Mouse (Mus musculus): ENCODE measurements at regions not wholly inside any gene's neighbourhood (a gene's known extent, or its start where the extent isn't known, plus 50 kb on each side); places are given as distances from the start of the nearest gene placed in this dataset.

DNA sequence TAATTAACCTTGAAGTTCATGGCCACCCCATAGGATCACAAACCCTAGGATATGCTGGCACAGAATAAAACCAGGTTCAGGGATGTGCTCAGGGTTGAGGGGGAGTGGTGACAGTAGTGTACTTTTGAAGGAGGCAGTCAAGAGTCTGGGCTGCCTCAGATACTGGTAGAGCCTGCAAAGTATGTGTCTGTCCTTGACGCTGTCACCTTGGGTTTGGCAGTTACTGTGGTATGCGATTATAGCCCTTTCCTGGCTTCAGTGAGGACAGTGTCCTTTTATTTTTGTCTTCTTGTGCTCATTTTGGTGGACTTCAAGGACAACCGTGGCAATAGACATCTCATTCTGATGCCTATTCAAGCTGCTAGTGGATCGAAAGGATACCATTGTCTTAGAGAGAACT is 268.1 kb downstream of the Rnd3 start:
- no peak overlapping the region for H3K4me3 ChIP-seq (replicated peaks; ENCODE audit: extremely low read depth, low read depth, low read length)
- DNase-seq: no peak
- 90% methylated on average over 4 of the region's 4 CpGs for WGBS
- no peak for TF ChIP-seq CTCF (IDR thresholded peaks at IDR 0.05; ENCODE audit: insufficient read depth, low read length)
- TF ChIP-seq POLR2A (IDR thresholded peaks at IDR 0.05; ENCODE audit: borderline replicate concordance, extremely low read depth, low read depth, low read length): no peak
- H3K4me1 ChIP-seq (ENCODE audit: control insufficient read depth, insufficient read depth, low read length): peaks cover 3% of the 10 kb centered on the region; the same call in 1 of the 2 replicates

- 55% methylated on average over 17 of the region's 17 CpGs for WGBS
- no peak for TF ChIP-seq CTCF (IDR thresholded peaks at IDR 0.05; ENCODE audit: insufficient read depth, low read length)
- no peak for TF ChIP-seq POLR2A (IDR thresholded peaks at IDR 0.05; ENCODE audit: borderline replicate concordance, extremely low read depth, low read depth, low read length)
- H3K4me3 ChIP-seq (replicated peaks; ENCODE audit: extremely low read depth, low read depth, low read length): no peak overlapping the region
- H3K4me1 ChIP-seq (ENCODE audit: control insufficient read depth, insufficient read depth, low read length): peaks cover 3% of the 10 kb centered on the region; the same call in 1 of the 2 replicates
- DNase-seq: peak; percentile 54
Measured at GRCm38 (mm10) chr2:50877716-50878115, 271.2 kb downstream of the Rnd3 start.

GRCm38 (mm10) chr2:50875072-50875471 is 273.8 kb downstream of the Rnd3 start:
- H3K4me3 ChIP-seq (replicated peaks; ENCODE audit: extremely low read depth, low read depth, low read length): no peak overlapping the region
- DNase-seq: no peak
- TF ChIP-seq CTCF (IDR thresholded peaks at IDR 0.05; ENCODE audit: insufficient read depth, low read length) (no peak), POLR2A (IDR thresholded peaks at IDR 0.05; ENCODE audit: borderline replicate concordance, extremely low read depth, low read depth, low read length) (no peak)
- H3K4me1 ChIP-seq (ENCODE audit: control insufficient read depth, insufficient read depth, low read length): 0 out of 2 replicates have a peak, but pooled peaks cover 3% of the 10 kb centered on the region
- WGBS: 83% methylated on average over 6 of the region's 6 CpGs

DNA sequence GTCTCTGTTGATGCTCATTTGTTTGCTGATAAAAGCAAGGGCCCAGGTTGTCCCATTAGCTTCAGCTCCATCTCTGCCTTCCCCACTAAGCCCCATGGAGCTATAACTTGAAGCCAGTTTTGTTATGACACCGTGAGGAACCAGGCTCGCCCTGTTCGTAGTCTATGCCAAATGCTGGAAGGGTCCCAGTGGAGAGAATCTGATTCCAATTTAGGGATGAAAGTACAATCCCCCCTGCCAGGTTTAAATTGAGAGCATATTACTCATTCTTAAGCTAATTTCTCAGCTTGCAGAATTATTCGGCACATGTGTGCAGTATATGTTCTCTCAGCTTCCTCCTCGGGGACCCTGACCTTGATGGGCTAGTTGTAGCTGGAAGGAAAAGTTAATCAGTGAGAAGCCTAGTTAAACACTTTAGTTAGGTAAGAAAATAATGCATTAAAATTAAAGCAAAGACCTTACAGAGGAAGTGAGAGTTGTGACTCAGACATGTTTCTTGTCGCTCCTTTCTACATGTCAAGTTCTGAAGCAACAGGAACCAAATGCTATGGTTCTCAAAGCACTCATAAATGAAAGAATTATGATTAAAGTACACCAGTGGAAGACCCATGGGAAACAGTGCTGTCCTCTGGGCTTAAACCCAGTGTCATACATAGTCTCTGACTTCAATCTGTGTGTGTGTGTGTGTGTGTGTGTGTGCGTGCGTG is 295.2 kb downstream of the Rnd3 start:
- no peak for DNase-seq
- no peak for TF ChIP-seq POLR2A (IDR thresholded peaks at IDR 0.05; ENCODE audit: borderline replicate concordance, extremely low read depth, low read depth, low read length)
- no peak for TF ChIP-seq CTCF (IDR thresholded peaks at IDR 0.05; ENCODE audit: insufficient read depth, low read length)
- H3K4me1 ChIP-seq (ENCODE audit: control insufficient read depth, insufficient read depth, low read length): no peaks in the 10 kb centered on the region
- H3K4me3 ChIP-seq (replicated peaks; ENCODE audit: extremely low read depth, low read depth, low read length): no peak overlapping the region
- WGBS: 88% methylated on average over 8 of the region's 8 CpGs

DNA sequence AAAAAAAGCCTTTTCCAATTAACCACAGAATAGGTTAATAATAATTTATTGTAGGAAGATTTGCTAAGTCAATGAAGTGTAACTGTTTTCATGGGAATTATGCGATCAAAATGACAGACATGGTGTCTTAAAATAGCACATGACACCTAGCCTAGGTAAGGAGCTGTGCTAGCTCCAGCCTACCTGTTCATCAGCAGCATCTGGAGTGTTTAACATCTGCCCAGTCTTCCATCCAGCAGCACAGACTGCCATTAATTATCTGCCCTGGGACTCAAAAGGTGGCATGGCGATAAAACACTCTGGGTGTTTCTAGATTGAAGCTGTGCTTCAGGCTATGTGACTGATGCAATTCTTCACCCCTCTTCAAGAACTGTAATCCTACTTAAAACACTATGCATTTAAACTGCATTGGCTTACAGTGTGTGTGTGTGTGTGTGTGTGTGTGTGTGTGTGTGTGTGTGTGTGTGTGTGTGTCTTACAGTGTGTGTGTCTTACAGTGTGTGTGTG is 296.4 kb downstream of the Rnd3 start:
- no peak for DNase-seq
- no peak overlapping the region for H3K4me3 ChIP-seq (replicated peaks; ENCODE audit: extremely low read depth, low read depth, low read length)
- TF ChIP-seq CTCF (IDR thresholded peaks at IDR 0.05; ENCODE audit: insufficient read depth, low read length) (no peak), POLR2A (IDR thresholded peaks at IDR 0.05; ENCODE audit: borderline replicate concordance, extremely low read depth, low read depth, low read length) (no peak)
- WGBS: 94% methylated on average over 2 of the region's 2 CpGs
- no peaks in the 10 kb centered on the region for H3K4me1 ChIP-seq (ENCODE audit: control insufficient read depth, insufficient read depth, low read length)

GRCm38 (mm10) chr2:50850071-50850470 is 298.8 kb downstream of the Rnd3 start:
- DNase-seq: no peak
- WGBS: 80% methylated on average over 3 of the region's 3 CpGs
- no peaks in the 10 kb centered on the region for H3K4me1 ChIP-seq (ENCODE audit: control insufficient read depth, insufficient read depth, low read length)

DNA sequence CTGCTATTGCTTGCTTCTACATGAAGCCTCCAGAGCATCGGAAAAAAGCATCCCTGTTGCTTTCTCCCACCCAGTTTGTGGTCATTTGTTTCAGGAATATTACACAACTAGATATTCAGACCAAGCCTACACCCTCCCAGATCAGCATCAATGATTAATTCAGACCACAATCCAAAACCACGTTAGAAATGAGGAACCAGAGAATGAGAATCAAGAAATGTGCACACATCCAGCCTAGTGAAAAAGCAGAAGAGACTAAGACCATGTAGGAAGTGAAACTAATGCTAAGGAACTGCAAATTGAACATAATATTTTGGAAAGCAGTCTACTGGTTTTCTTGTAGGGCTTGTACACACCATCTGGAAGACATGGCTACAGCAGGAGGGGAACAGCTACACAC is 307.0 kb downstream of the Rnd3 start:
- 66% methylated on average over 2 of the region's 2 CpGs for WGBS
- Histone ChIP-seq H3K4me1 (ENCODE audit: control insufficient read depth, insufficient read depth, low read length) (no peaks in the 10 kb centered on the region), H3K4me3 (replicated peaks; ENCODE audit: extremely low read depth, low read depth, low read length) (no peak overlapping the region)
- TF ChIP-seq CTCF (IDR thresholded peaks at IDR 0.05; ENCODE audit: insufficient read depth, low read length) (no peak), POLR2A (IDR thresholded peaks at IDR 0.05; ENCODE audit: borderline replicate concordance, extremely low read depth, low read depth, low read length) (no peak)
- no peak for DNase-seq

More at GRCm38 (mm10) chr2:50850071-50850470, 298.8 kb downstream of the Rnd3 start:
- no peak overlapping the region for H3K4me3 ChIP-seq (replicated peaks; ENCODE audit: extremely low read depth, low read depth, low read length)
- TF ChIP-seq CTCF (IDR thresholded peaks at IDR 0.05; ENCODE audit: insufficient read depth, low read length): no peak
- no peak for TF ChIP-seq POLR2A (IDR thresholded peaks at IDR 0.05; ENCODE audit: borderline replicate concordance, extremely low read depth, low read depth, low read length)

DNA sequence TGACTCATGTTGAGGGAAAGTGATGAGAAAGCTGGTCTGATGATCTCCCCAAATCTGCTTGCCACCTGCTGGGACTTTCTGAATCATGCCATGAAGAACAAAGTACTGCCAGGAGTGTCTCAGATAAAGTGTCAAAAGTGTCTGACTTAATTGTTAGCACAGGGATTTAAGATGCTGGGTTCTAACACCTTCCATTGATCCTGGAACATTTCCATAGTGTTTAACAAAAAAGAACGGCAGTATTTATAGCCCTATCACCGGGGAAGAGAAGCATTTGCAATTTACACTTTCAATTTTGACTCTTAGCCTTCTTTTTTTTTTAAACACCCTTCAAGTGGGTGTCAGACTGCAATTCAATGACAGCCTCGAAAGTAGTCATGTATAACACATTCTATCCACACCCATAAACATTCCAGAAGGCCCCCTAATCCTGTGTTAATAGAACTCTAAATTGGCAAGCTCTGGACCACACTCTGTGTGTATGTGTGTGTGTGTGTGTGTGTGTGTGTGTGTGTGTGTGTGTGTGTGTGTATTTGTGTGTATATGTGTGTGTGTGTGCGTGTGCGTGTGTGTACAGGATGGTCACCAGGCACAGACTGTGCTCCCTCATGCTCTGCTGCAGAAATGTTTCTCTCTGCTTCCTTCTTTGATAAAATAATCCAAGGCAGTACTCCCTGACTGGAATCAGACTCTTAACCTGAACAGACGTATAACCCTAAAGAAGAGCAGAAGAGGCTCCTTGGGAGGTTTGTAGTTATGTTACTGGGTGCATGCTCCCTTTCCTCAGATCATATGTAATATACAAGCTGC is 313.2 kb downstream of the Rnd3 start:
- TF ChIP-seq CTCF (IDR thresholded peaks at IDR 0.05; ENCODE audit: insufficient read depth, low read length) (no peak), POLR2A (IDR thresholded peaks at IDR 0.05; ENCODE audit: borderline replicate concordance, extremely low read depth, low read depth, low read length) (no peak)
- no peak overlapping the region for H3K4me3 ChIP-seq (replicated peaks; ENCODE audit: extremely low read depth, low read depth, low read length)
- no peaks in the 10 kb centered on the region for H3K4me1 ChIP-seq (ENCODE audit: control insufficient read depth, insufficient read depth, low read length)
- 64% methylated on average over 6 of the region's 6 CpGs for WGBS
- no peak for DNase-seq

DNA sequence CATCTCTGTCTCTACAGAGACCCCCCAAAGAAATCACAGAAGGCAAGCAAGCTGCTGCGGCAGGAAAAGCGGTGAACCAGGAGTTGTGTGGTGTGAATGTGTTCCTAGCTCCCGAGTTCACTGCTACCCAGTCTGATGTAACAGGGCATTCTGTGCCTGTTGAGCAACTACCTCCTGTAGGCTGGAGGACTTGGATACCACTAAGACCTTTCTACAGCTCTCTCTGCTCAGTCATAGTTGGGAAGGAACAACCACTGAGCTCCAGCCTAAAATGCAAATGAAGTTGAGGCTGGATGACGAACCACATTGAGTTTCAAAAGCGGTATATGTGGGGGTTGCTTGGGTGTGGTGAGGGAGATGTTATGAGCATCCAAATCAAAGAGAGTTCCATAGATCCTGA is 315.1 kb downstream of the Rnd3 start:
- no peak for TF ChIP-seq POLR2A (IDR thresholded peaks at IDR 0.05; ENCODE audit: borderline replicate concordance, extremely low read depth, low read depth, low read length)
- no peak for TF ChIP-seq CTCF (IDR thresholded peaks at IDR 0.05; ENCODE audit: insufficient read depth, low read length)
- DNase-seq: no peak
- H3K4me1 ChIP-seq (ENCODE audit: control insufficient read depth, insufficient read depth, low read length): no peaks in the 10 kb centered on the region
- 82% methylated on average over 5 of the region's 5 CpGs for WGBS
- H3K4me3 ChIP-seq (replicated peaks; ENCODE audit: extremely low read depth, low read depth, low read length): no peak overlapping the region

Data from lung, adult 2 months (tissue).